Mouse (Mus musculus): ENCODE measurements around the gene Mpo. TPM values are rescaled to one million over a fixed set of nuclear protein-coding genes. Genes with fewer than 3 reads are reported as not detected.

The Mpo gene
- polyA plus RNA-seq, 1 experiment from 2014 or later = 425 TPM

- H3K36me3 ChIP-seq (ENCODE audit: control insufficient read depth, insufficient read depth) = no peaks in the 10 kb centered on the region
- 26% methylated on average over 4 of the region's 4 CpGs for WGBS (ENCODE audit: insufficient replicate concordance)
- ATAC-seq (ENCODE audit: low read depth) = no peak
These were observed 18.0 kb downstream of the Mpo start for GRCm38 (mm10) chr11:87811396-87811795.

GRCm38 (mm10) chr11:87814831-87815230 lies 21.4 kb downstream of the Mpo start:
- Histone ChIP-seq H3K4me3 (ENCODE audit: low read depth, low read length) (no peak overlapping the region), H3K4me1 (ENCODE audit: control insufficient read depth, low read depth, low read length) (peaks cover 2% of the 10 kb centered on the region; the same call in 1 of the 2 replicates), H3K9ac (ENCODE audit: low read depth, low read length) (no peak overlapping the region), H3K9me3 (replicated peaks; ENCODE audit: control insufficient read depth, low read length) (no peaks in the 10 kb centered on the region), H3K4me2 (ENCODE audit: low read depth, low read length) (no peak overlapping the region), H3K27ac (ENCODE audit: low read length) (no peak overlapping the region), H3K27me3 (ENCODE audit: control insufficient read depth, insufficient read depth, low read depth, low read length) (peaks cover 3% of the 10 kb centered on the region; the same call in 1 of the 2 replicates), H3K36me3 (ENCODE audit: control insufficient read depth, insufficient read depth) (no peaks in the 10 kb centered on the region)
- 59% methylated on average over 8 of the region's 8 CpGs for WGBS (ENCODE audit: insufficient replicate concordance)
- no peak for ATAC-seq (ENCODE audit: low read depth)

More at GRCm38 (mm10) chr11:87811396-87811795, 18.0 kb downstream of the Mpo start:
- Histone ChIP-seq H3K27me3 (ENCODE audit: control insufficient read depth, insufficient read depth, low read depth, low read length) (no peaks in the 10 kb centered on the region), H3K4me2 (ENCODE audit: low read depth, low read length) (no peak overlapping the region), H3K4me1 (ENCODE audit: control insufficient read depth, low read depth, low read length) (no peaks in the 10 kb centered on the region), H3K27ac (ENCODE audit: low read length) (no peak overlapping the region), H3K9me3 (replicated peaks; ENCODE audit: control insufficient read depth, low read length) (no peaks in the 10 kb centered on the region), H3K4me3 (ENCODE audit: low read depth, low read length) (no peak overlapping the region), H3K9ac (ENCODE audit: low read depth, low read length) (no peak overlapping the region)

- H3K27ac ChIP-seq (ENCODE audit: low read length) = no peak overlapping the region
- no peak overlapping the region for H3K9ac ChIP-seq (ENCODE audit: low read depth, low read length)
- no peak for ATAC-seq (ENCODE audit: low read depth)
These were observed 23.5 kb downstream of the Mpo start for GRCm38 (mm10) chr11:87816707-87817442.

GRCm38 (mm10) chr11:87817443-87817773 lies 24.0 kb downstream of the Mpo start:
- no peaks in the 10 kb centered on the region for H3K36me3 ChIP-seq (ENCODE audit: control insufficient read depth, insufficient read depth)

More at GRCm38 (mm10) chr11:87816707-87817442, 23.5 kb downstream of the Mpo start:
- 5% methylated on average over 31 of the region's 31 CpGs for WGBS (ENCODE audit: insufficient replicate concordance)
- Histone ChIP-seq H3K4me2 (ENCODE audit: low read depth, low read length) (peak overlapping the region; percentile 49), H3K4me1 (ENCODE audit: control insufficient read depth, low read depth, low read length) (peaks cover 2% of the 10 kb centered on the region; the same call in 1 of the 2 replicates), H3K9me3 (replicated peaks; ENCODE audit: control insufficient read depth, low read length) (no peaks in the 10 kb centered on the region), H3K27me3 (ENCODE audit: control insufficient read depth, insufficient read depth, low read depth, low read length) (peaks cover 3% of the 10 kb centered on the region; the same call in 1 of the 2 replicates), H3K4me3 (ENCODE audit: low read depth, low read length) (peak overlapping the region; percentile 32), H3K36me3 (ENCODE audit: control insufficient read depth, insufficient read depth) (no peaks in the 10 kb centered on the region)

GRCm38 (mm10) chr11:87821502-87821901 lies 28.1 kb downstream of the Mpo start:
- no peak overlapping the region for H3K27ac ChIP-seq (ENCODE audit: low read length)
- no peaks in the 10 kb centered on the region for H3K9me3 ChIP-seq (replicated peaks; ENCODE audit: control insufficient read depth, low read length)
- 42% methylated on average over 5 of the region's 5 CpGs for WGBS (ENCODE audit: insufficient replicate concordance)
- H3K27me3 ChIP-seq (ENCODE audit: control insufficient read depth, insufficient read depth, low read depth, low read length) = peaks cover 3% of the 10 kb centered on the region; the same call in 1 of the 2 replicates
- peaks cover 2% of the 10 kb centered on the region; the same call in 1 of the 2 replicates for H3K4me1 ChIP-seq (ENCODE audit: control insufficient read depth, low read depth, low read length)
- no peak overlapping the region for H3K9ac ChIP-seq (ENCODE audit: low read depth, low read length)
- H3K4me2 ChIP-seq (ENCODE audit: low read depth, low read length) = no peak overlapping the region
- ATAC-seq (ENCODE audit: low read depth) = no peak
- H3K4me3 ChIP-seq (ENCODE audit: low read depth, low read length) = no peak overlapping the region
- H3K36me3 ChIP-seq (ENCODE audit: control insufficient read depth, insufficient read depth) = no peaks in the 10 kb centered on the region

More at GRCm38 (mm10) chr11:87817443-87817773, 24.0 kb downstream of the Mpo start:
- Histone ChIP-seq H3K4me1 (ENCODE audit: control insufficient read depth, low read depth, low read length) (peaks cover 2% of the 10 kb centered on the region; the same call in 1 of the 2 replicates), H3K27me3 (ENCODE audit: control insufficient read depth, insufficient read depth, low read depth, low read length) (peaks cover 3% of the 10 kb centered on the region; the same call in 1 of the 2 replicates), H3K9me3 (replicated peaks; ENCODE audit: control insufficient read depth, low read length) (no peaks in the 10 kb centered on the region), H3K9ac (ENCODE audit: low read depth, low read length) (no peak overlapping the region), H3K4me2 (ENCODE audit: low read depth, low read length) (peak overlapping the region; percentile 49), H3K27ac (ENCODE audit: low read length) (no peak overlapping the region), H3K4me3 (ENCODE audit: low read depth, low read length) (peak overlapping the region; percentile 32)
- no peak for ATAC-seq (ENCODE audit: low read depth)
- WGBS (ENCODE audit: insufficient replicate concordance) = 32% methylated on average over 4 of the region's 4 CpGs

- 52% methylated on average over 10 of the region's 10 CpGs for WGBS (ENCODE audit: insufficient replicate concordance)
- no peak for ATAC-seq (ENCODE audit: low read depth)
These were observed 35.0 kb downstream of the Mpo start, which contains the start of gene Lpo for GRCm38 (mm10) chr11:87828239-87828900. Gene Lpo (minus strand): TSS chr11:87828289.

GRCm38 (mm10) chr11:87840676-87841075 lies 47.3 kb downstream of the Mpo start:
- ATAC-seq (ENCODE audit: low read depth) = no peak
- no peaks in the 10 kb centered on the region for H3K4me1 ChIP-seq (ENCODE audit: control insufficient read depth, low read depth, low read length)
- no peak overlapping the region for H3K27ac ChIP-seq (ENCODE audit: low read length)
- H3K27me3 ChIP-seq (ENCODE audit: control insufficient read depth, insufficient read depth, low read depth, low read length) = no peaks in the 10 kb centered on the region
- 73% methylated on average over 8 of the region's 8 CpGs for WGBS (ENCODE audit: insufficient replicate concordance)
- H3K9me3 ChIP-seq (replicated peaks; ENCODE audit: control insufficient read depth, low read length) = no peaks in the 10 kb centered on the region
- H3K9ac ChIP-seq (ENCODE audit: low read depth, low read length) = no peak overlapping the region
- H3K4me3 ChIP-seq (ENCODE audit: low read depth, low read length) = no peak overlapping the region
- H3K36me3 ChIP-seq (ENCODE audit: control insufficient read depth, insufficient read depth) = no peaks in the 10 kb centered on the region
- no peak overlapping the region for H3K4me2 ChIP-seq (ENCODE audit: low read depth, low read length)

More at GRCm38 (mm10) chr11:87828239-87828900, 35.0 kb downstream of the Mpo start, which contains the start of gene Lpo:
- Histone ChIP-seq H3K4me3 (ENCODE audit: low read depth, low read length) (no peak within 1 kb of the TSS), H3K27ac (ENCODE audit: low read length) (no peak within 1 kb of the TSS), H3K9me3 (replicated peaks; ENCODE audit: control insufficient read depth, low read length) (no peaks in the 10 kb centered on the region), H3K4me2 (ENCODE audit: low read depth, low read length) (no peak within 1 kb of the TSS), H3K36me3 (ENCODE audit: control insufficient read depth, insufficient read depth) (no peaks in the 10 kb centered on the region), H3K9ac (ENCODE audit: low read depth, low read length) (no peak within 1 kb of the TSS), H3K27me3 (ENCODE audit: control insufficient read depth, insufficient read depth, low read depth, low read length) (no peaks in the 10 kb centered on the region; the same call in 1 of the 2 replicates), H3K4me1 (ENCODE audit: control insufficient read depth, low read depth, low read length) (no peaks in the 10 kb centered on the region)

- H3K36me3 ChIP-seq (ENCODE audit: control insufficient read depth, insufficient read depth) = no peaks in the 10 kb centered on the region
- H3K27me3 ChIP-seq (ENCODE audit: control insufficient read depth, insufficient read depth, low read depth, low read length) = no peaks in the 10 kb centered on the region
- WGBS (ENCODE audit: insufficient replicate concordance) = 65% methylated on average over 3 of the region's 3 CpGs
- H3K9ac ChIP-seq (ENCODE audit: low read depth, low read length) = no peak overlapping the region
- ATAC-seq (ENCODE audit: low read depth) = no peak
- no peaks in the 10 kb centered on the region for H3K4me1 ChIP-seq (ENCODE audit: control insufficient read depth, low read depth, low read length)
- H3K9me3 ChIP-seq (replicated peaks; ENCODE audit: control insufficient read depth, low read length) = no peaks in the 10 kb centered on the region
- no peak overlapping the region for H3K4me2 ChIP-seq (ENCODE audit: low read depth, low read length)
- H3K4me3 ChIP-seq (ENCODE audit: low read depth, low read length) = no peak overlapping the region
- H3K27ac ChIP-seq (ENCODE audit: low read length) = no peak overlapping the region
These were observed 48.1 kb downstream of the Mpo start for GRCm38 (mm10) chr11:87841436-87841835.

Measured in liver, embryonic 16.5 days (tissue).